Mouse (Mus musculus) CH12.LX (cell line): Measurements from ENCODE around the gene Acox2. TPM values are rescaled to one million over a fixed set of nuclear protein-coding genes. Genes with fewer than 3 reads are reported as not detected.

ENCODE experiments used
- DNase-seq: peaks from one replicate; pipeline ENCODE4 v3.0.0-alpha.2; 2013; ENCODE audit errors: extremely low read depth
- H3K27ac ChIP-seq: 2 replicates; pipeline ENCODE4 v1.5.1; 2012; ENCODE audit warnings: low read depth, mild to moderate bottlenecking, control low read depth, moderate library complexity; ENCODE audit not compliant: insufficient read depth
- H3K27me3 ChIP-seq: replicated peaks from 2 replicates; pipeline ENCODE3; 2012; ENCODE audit warnings: inconsistent platforms
- H3K36me3 ChIP-seq, 2 experiments: replicated peaks in 1 of 2; 2 replicates each; pipeline versions ENCODE3 to v1.6.1; 2012; ENCODE audit warnings: inconsistent platforms in 1 of 2, low read length in 1 of 2, mild to moderate bottlenecking in 1 of 2, mixed read lengths in 1 of 2, moderate library complexity in 1 of 2; ENCODE audit not compliant: control insufficient read depth in 1 of 2, insufficient read depth in 1 of 2
- H3K4me1 ChIP-seq, 2 experiments: 2 replicates each; pipeline ENCODE4 v1.6.1; 2012; ENCODE audit warnings: inconsistent platforms in 1 of 2, moderate library complexity in 1 of 2; ENCODE audit not compliant: insufficient read depth in 2 of 2, control insufficient read depth in 1 of 2
- H3K4me2 ChIP-seq: 2 replicates; pipeline ENCODE4 v1.6.1; 2012; ENCODE audit warnings: low read depth, mild to moderate bottlenecking, control low read depth; ENCODE audit not compliant: poor library complexity, insufficient read depth, severe bottlenecking
- H3K4me3 ChIP-seq, 3 experiments: fragments of 150-350 bp in 1 of 3; sonication (generic) in 1 of 3; replicated peaks in 1 of 3; 2 replicates each; pipeline versions ENCODE3 to v1.5.1; 2011 to 2012; ENCODE audit warnings: low read depth in 2 of 3, low read length in 2 of 3, mild to moderate bottlenecking in 2 of 3, moderate library complexity in 2 of 3, control low read depth in 1 of 3, improper control_type of control experiment in 1 of 3, inconsistent platforms in 1 of 3, mixed read lengths in 1 of 3; ENCODE audit not compliant: poor library complexity in 1 of 3
- H3K79me2 ChIP-seq: replicated peaks from 2 replicates; pipeline ENCODE4 v1.6.1; 2012; ENCODE audit warnings: mild to moderate bottlenecking, moderate library complexity; ENCODE audit not compliant: control insufficient read depth, poor library complexity, insufficient read depth, severe bottlenecking; ENCODE audit errors: extremely low read depth
- H3K9ac ChIP-seq: 2 replicates; pipeline ENCODE4 v1.6.1; 2012; ENCODE audit warnings: low read depth, mild to moderate bottlenecking, control low read depth, moderate library complexity; ENCODE audit not compliant: insufficient read depth
- H3K9me3 ChIP-seq: replicated peaks from 2 replicates; pipeline ENCODE3; 2012; ENCODE audit warnings: low read length, inconsistent platforms, mixed read lengths
- BHLHE40 ChIP-seq: IDR thresholded peaks from 2 replicates; pipeline ENCODE4 v1.6.1; 2011; ENCODE audit warnings: mild to moderate bottlenecking, low read depth, low read length, improper control_type of control experiment
- CTCF ChIP-seq, 2 experiments: IDR thresholded peaks in 1 of 2; conservative IDR thresholded peaks in 1 of 2; 2 replicates each; pipeline ENCODE4 v1.5.1; 2011 to 2012; ENCODE audit warnings: low read depth in 2 of 2, low read length in 2 of 2, improper control_type of control experiment in 1 of 2, inconsistent platforms in 1 of 2, mild to moderate bottlenecking in 1 of 2, moderate library complexity in 1 of 2
- E2F4 ChIP-seq: IDR thresholded peaks from 2 replicates; pipeline ENCODE4 v1.6.1; 2011; ENCODE audit warnings: low read depth, low read length, improper control_type of control experiment; ENCODE audit not compliant: insufficient replicate concordance
- EP300 ChIP-seq: IDR thresholded peaks from 2 replicates; pipeline ENCODE4 v1.6.1; 2011; ENCODE audit warnings: low read length, improper control_type of control experiment
- JUN ChIP-seq: IDR thresholded peaks from 2 replicates; pipeline ENCODE4 v1.6.1; 2011; ENCODE audit warnings: low read depth, mild to moderate bottlenecking, low read length, improper control_type of control experiment, moderate library complexity; ENCODE audit not compliant: insufficient read depth
- JUND ChIP-seq: conservative IDR thresholded peaks from 2 replicates; pipeline ENCODE4 v1.6.1; 2011; ENCODE audit warnings: low read depth, low read length, improper control_type of control experiment
- KAT2A ChIP-seq: IDR thresholded peaks from 2 replicates; pipeline ENCODE4 v1.6.1; 2012; ENCODE audit warnings: low read length, improper control_type of control experiment, inconsistent platforms; ENCODE audit not compliant: insufficient replicate concordance
- MAFK ChIP-seq: IDR thresholded peaks from 2 replicates; pipeline ENCODE4 v1.6.1; 2011; ENCODE audit warnings: low read length, improper control_type of control experiment; ENCODE audit not compliant: insufficient replicate concordance
- MAX ChIP-seq: IDR thresholded peaks from 2 replicates; pipeline ENCODE4 v1.6.1; 2011; ENCODE audit warnings: low read length, improper control_type of control experiment
- MEF2A ChIP-seq: IDR thresholded peaks from 2 replicates; pipeline ENCODE4 v1.6.1; 2014; ENCODE audit warnings: low read depth, mild to moderate bottlenecking, inconsistent platforms, low read length, improper control_type of control experiment, borderline replicate concordance
- MYC ChIP-seq: IDR thresholded peaks from 2 replicates; pipeline ENCODE4 v1.6.1; 2011; ENCODE audit warnings: low read depth, mild to moderate bottlenecking, improper control_type of control experiment, low read length
- NELFE ChIP-seq: IDR thresholded peaks from 2 replicates; pipeline ENCODE4 v1.6.1; 2011; ENCODE audit warnings: low read depth, low read length, improper control_type of control experiment
- NRF1 ChIP-seq: IDR thresholded peaks from 2 replicates; pipeline ENCODE4 v1.6.1; 2014; ENCODE audit warnings: low read depth, mild to moderate bottlenecking, inconsistent platforms, low read length, improper control_type of control experiment, moderate library complexity
- POLR2AphosphoS2 ChIP-seq: IDR thresholded peaks from 2 replicates; pipeline ENCODE4 v1.6.1; 2011; ENCODE audit warnings: low read depth, low read length, improper control_type of control experiment
- RAD21 ChIP-seq: IDR thresholded peaks from 2 replicates; pipeline ENCODE4 v1.6.1; 2011; ENCODE audit warnings: low read depth, mild to moderate bottlenecking, low read length, improper control_type of control experiment, moderate library complexity
- SIN3A ChIP-seq: IDR thresholded peaks from 2 replicates; pipeline ENCODE4 v1.6.1; 2012; ENCODE audit warnings: low read length, improper control_type of control experiment, inconsistent platforms
- TBP ChIP-seq: conservative IDR thresholded peaks from 2 replicates; pipeline ENCODE4 v1.6.1; 2011; ENCODE audit warnings: low read depth, low read length, improper control_type of control experiment
- USF2 ChIP-seq: conservative IDR thresholded peaks from 2 replicates; pipeline ENCODE4 v1.6.1; 2011; ENCODE audit warnings: low read depth, low read length, improper control_type of control experiment
- ZC3H11A ChIP-seq: IDR thresholded peaks from 2 replicates; pipeline ENCODE4 v1.6.1; 2012; ENCODE audit warnings: low read depth, mild to moderate bottlenecking, inconsistent platforms, low read length, improper control_type of control experiment
- ZKSCAN1 ChIP-seq: IDR thresholded peaks from 2 replicates; pipeline ENCODE4 v1.6.1; 2012; ENCODE audit warnings: low read depth, inconsistent platforms, low read length, improper control_type of control experiment, borderline replicate concordance
- dilution Hi-C: fragments of 300-500 bp; cut with MboI; formaldehyde crosslinking; loops from 2 replicates; pipeline ENCODE4 v1.14.3; 2020; ENCODE audit warnings: low sequenced_read_pairs; ENCODE audit not compliant: extremely low pct_unique_long_range_greater_than_20kb, extremely low pct_ligation_motif_present
- in situ Hi-C: fragments of 300-500 bp; cut with MboI; formaldehyde crosslinking; loops from 3 replicates; pipeline ENCODE4 v1.14.3; 2019; ENCODE audit warnings: low sequenced_read_pairs, low pct_ligation_motif_present, low pct_unique_long_range_greater_than_20kb, mixed read lengths
- polyA plus RNA-seq: library from polyadenylated mRNA; unstranded; fragments of >175 nt; gene quantifications from 2 replicates; pipeline ENCODE4 v1.2.1, GENCODE M21; 2012; ENCODE audit warnings: low read depth; ENCODE audit not compliant: insufficient read length
- total RNA-seq, 2 experiments: library from RNA; depleted of rRNA; stranded (reverse); fragments of 300-350 nt in 1 of 2; fragments of >200 nt in 1 of 2; gene quantifications; 2 replicates each; pipeline ENCODE4 v1.2.3; 2012 to 2014

Gene Acox2
- total and polyA plus RNA-seq, 3 experiments = not detected

- in situ Hi-C loops (no loop called here), dilution Hi-C loops (no loop called here)
- no peak for DNase-seq
- Histone ChIP-seq H3K4me3 (no peak overlapping the region), H3K36me3 (no peaks in the 10 kb centered on the region), H3K4me1 (peaks cover 0 to 4% of the 10 kb centered on the region in 2 experiments; a peak in 1 of 4 replicates), H3K27me3 (peaks cover 2% of the 10 kb centered on the region), H3K79me2 (no peaks in the 10 kb centered on the region), H3K4me2 (no peak overlapping the region), H3K27ac (no peak overlapping the region), H3K9ac (no peak overlapping the region), H3K9me3 (peaks cover 11% of the 10 kb centered on the region)
- no peak for TF ChIP-seq MYC
- no peak for TF ChIP-seq CTCF (conservative IDR thresholded peaks at IDR 0.05 in 1 of 2, IDR thresholded peaks at IDR 0.05 in 1 of 2; ENCODE audit: low read depth in 2 of 2, low read length in 2 of 2)
- no peak for TF ChIP-seq SIN3A
- no peak for TF ChIP-seq RAD21
- no peak for TF ChIP-seq JUN
- TF ChIP-seq E2F4 = no peak
- TF ChIP-seq MAX = no peak
- no peak for TF ChIP-seq ZC3H11A
- no peak for TF ChIP-seq TBP
- no peak for TF ChIP-seq MEF2A
- no peak for TF ChIP-seq MAFK
- no peak for TF ChIP-seq EP300
- no peak for TF ChIP-seq POLR2AphosphoS2
- no peak for TF ChIP-seq NRF1
- TF ChIP-seq ZKSCAN1 = no peak
- no peak for TF ChIP-seq NELFE
- no peak for TF ChIP-seq KAT2A
Measured at GRCm38 (mm10) chr14:8186278-8187045, 72.7 kb downstream of the Acox2 start.

DNA sequence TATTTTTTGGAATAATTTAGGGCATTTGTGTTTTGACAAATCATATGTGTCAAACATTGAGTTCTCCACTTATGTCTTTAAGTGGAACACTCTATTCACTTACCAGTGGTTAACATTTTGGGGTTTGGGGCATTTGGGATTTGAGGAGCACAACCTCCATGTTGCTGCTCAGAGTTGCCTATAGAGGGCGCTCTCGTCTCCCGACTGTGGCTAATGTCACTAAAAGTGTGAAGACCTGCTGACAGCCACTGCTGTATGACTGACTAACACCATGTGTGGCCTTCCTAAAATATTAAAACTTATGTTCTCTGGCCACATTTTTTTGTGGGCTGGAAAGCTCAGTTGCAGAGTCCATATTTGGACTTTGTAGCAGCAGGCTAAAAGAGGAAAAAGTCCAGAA lies 75.8 kb downstream of the Acox2 start:
- in situ Hi-C loops = no loop called here
- Histone ChIP-seq H3K9me3 (peaks cover 11% of the 10 kb centered on the region), H3K4me3 (no peak overlapping the region), H3K36me3 (no peaks in the 10 kb centered on the region), H3K27ac (no peak overlapping the region), H3K9ac (no peak overlapping the region), H3K4me1 (no peaks in the 10 kb centered on the region), H3K4me2 (no peak overlapping the region), H3K27me3 (peaks cover 2% of the 10 kb centered on the region), H3K79me2 (no peaks in the 10 kb centered on the region)
- peak; percentile 8 for DNase-seq
- dilution Hi-C loops = no loop called here
- TF ChIP-seq JUND (no peak), RAD21 (peak; percentile 17), USF2 (no peak), CTCF (conservative IDR thresholded peaks at IDR 0.05 in 1 of 2, IDR thresholded peaks at IDR 0.05 in 1 of 2; ENCODE audit: low read depth in 2 of 2, low read length in 2 of 2) (peak; percentile 23 to 41; a peak in 2 of 4 replicates), BHLHE40 (no peak)
